Mouse (Mus musculus): Measurements from ENCODE around the gene Ehmt2. TPM values are rescaled to one million over a fixed set of nuclear protein-coding genes. Genes with fewer than 3 reads are reported as not detected.
"Not testable (repeated sequence)": the region's sequence is repeated elsewhere in the genome, so short reads cannot be mapped to it uniquely, and the experiment has no call there.

The Ehmt2 gene
- polyA plus RNA-seq, 1 experiment from 2014 or later: 62.5 TPM

- no peaks in the 10 kb centered on the region for H3K4me1 ChIP-seq (ENCODE audit: control insufficient read depth, insufficient read depth, low read length)
- ATAC-seq (0 out of 2 replicates have a peak, but pooled peaks have one; percentile 20), DNase-seq (ENCODE audit: low spot score) (no peak)
- H3K9ac ChIP-seq (ENCODE audit: low read length): peak overlapping the region; percentile 4; the same call in 1 of the 2 replicates
- H3K27ac ChIP-seq (ENCODE audit: low read depth, low read length): no peak overlapping the region; the same call in 1 of the 2 replicates
- WGBS: 5% methylated on average over 15 of the region's 15 CpGs
- H3K9me3 ChIP-seq (replicated peaks; ENCODE audit: control insufficient read depth, low read length): no peaks in the 10 kb centered on the region
- peak overlapping the region; percentile 34 for H3K4me2 ChIP-seq (ENCODE audit: low read length)
- no peaks in the 10 kb centered on the region for H3K27me3 ChIP-seq (replicated peaks; ENCODE audit: control insufficient read depth, insufficient read depth, low read length)
- no peaks in the 10 kb centered on the region for H3K36me3 ChIP-seq (ENCODE audit: control insufficient read depth, insufficient read depth, low read length)
- peak overlapping the region; percentile 7; the same call in 1 of the 2 replicates for H3K4me3 ChIP-seq (ENCODE audit: low read depth, low read length)
Measured at GRCm38 (mm10) chr17:34941344-34942041, 43.2 kb downstream of the Ehmt2 start.

- no peak overlapping the region for H3K27ac ChIP-seq (ENCODE audit: low read depth, low read length)
- no peak overlapping the region for H3K9ac ChIP-seq (ENCODE audit: low read length)
- DNase-seq (ENCODE audit: low spot score) (no peak), ATAC-seq (no peak)
- H3K4me2 ChIP-seq (ENCODE audit: low read length): no peak overlapping the region
- no peaks in the 10 kb centered on the region for H3K4me1 ChIP-seq (ENCODE audit: control insufficient read depth, insufficient read depth, low read length)
- no peaks in the 10 kb centered on the region for H3K9me3 ChIP-seq (replicated peaks; ENCODE audit: control insufficient read depth, low read length)
- H3K36me3 ChIP-seq (ENCODE audit: control insufficient read depth, insufficient read depth, low read length): peaks cover 5% of the 10 kb centered on the region; the same call in 1 of the 2 replicates
- no peaks in the 10 kb centered on the region for H3K27me3 ChIP-seq (replicated peaks; ENCODE audit: control insufficient read depth, insufficient read depth, low read length)
- no peak overlapping the region for H3K4me3 ChIP-seq (ENCODE audit: low read depth, low read length)
- WGBS: 81% methylated on average over 4 of the region's 4 CpGs
Measured at GRCm38 (mm10) chr17:34943128-34943815, 45.0 kb downstream of the Ehmt2 start.

GRCm38 (mm10) chr17:34944362-34944761 lies 46.1 kb downstream of the Ehmt2 start:
- ATAC-seq (no peak), DNase-seq (ENCODE audit: low spot score) (no peak)
- Histone ChIP-seq H3K36me3 (ENCODE audit: control insufficient read depth, insufficient read depth, low read length) (peaks cover 13% of the 10 kb centered on the region; the same call in 1 of the 2 replicates), H3K4me2 (ENCODE audit: low read length) (no peak overlapping the region), H3K4me1 (ENCODE audit: control insufficient read depth, insufficient read depth, low read length) (no peaks in the 10 kb centered on the region), H3K27ac (ENCODE audit: low read depth, low read length) (no peak overlapping the region), H3K9me3 (replicated peaks; ENCODE audit: control insufficient read depth, low read length) (no peaks in the 10 kb centered on the region), H3K9ac (ENCODE audit: low read length) (no peak overlapping the region), H3K4me3 (ENCODE audit: low read depth, low read length) (no peak overlapping the region), H3K27me3 (replicated peaks; ENCODE audit: control insufficient read depth, insufficient read depth, low read length) (no peaks in the 10 kb centered on the region)

GRCm38 (mm10) chr17:34946486-34947140 lies 48.3 kb downstream of the Ehmt2 start:
- 82% methylated on average over 5 of the region's 5 CpGs for WGBS
- no peak for ATAC-seq
- Histone ChIP-seq H3K4me3 (ENCODE audit: low read depth, low read length) (no peak overlapping the region), H3K27me3 (replicated peaks; ENCODE audit: control insufficient read depth, insufficient read depth, low read length) (no peaks in the 10 kb centered on the region), H3K4me1 (ENCODE audit: control insufficient read depth, insufficient read depth, low read length) (peaks cover 9% of the 10 kb centered on the region), H3K9ac (ENCODE audit: low read length) (no peak overlapping the region), H3K27ac (ENCODE audit: low read depth, low read length) (no peak overlapping the region), H3K4me2 (ENCODE audit: low read length) (no peak overlapping the region), H3K9me3 (replicated peaks; ENCODE audit: control insufficient read depth, low read length) (no peaks in the 10 kb centered on the region), H3K36me3 (ENCODE audit: control insufficient read depth, insufficient read depth, low read length) (peaks cover 34% of the 10 kb centered on the region)
- no peak for DNase-seq (ENCODE audit: low spot score)

GRCm38 (mm10) chr17:34947606-34948005 lies 49.3 kb downstream of the Ehmt2 start:
- WGBS: 26% methylated on average over 8 of the region's 8 CpGs
- Histone ChIP-seq H3K9me3 (replicated peaks; ENCODE audit: control insufficient read depth, low read length) (no peaks in the 10 kb centered on the region), H3K9ac (ENCODE audit: low read length) (no peak overlapping the region), H3K27me3 (replicated peaks; ENCODE audit: control insufficient read depth, insufficient read depth, low read length) (no peaks in the 10 kb centered on the region), H3K27ac (ENCODE audit: low read depth, low read length) (no peak overlapping the region), H3K4me1 (ENCODE audit: control insufficient read depth, insufficient read depth, low read length) (peaks cover 9% of the 10 kb centered on the region), H3K36me3 (ENCODE audit: control insufficient read depth, insufficient read depth, low read length) (peaks cover 34% of the 10 kb centered on the region), H3K4me2 (ENCODE audit: low read length) (no peak overlapping the region), H3K4me3 (ENCODE audit: low read depth, low read length) (no peak overlapping the region)
- DNase-seq (ENCODE audit: low spot score): peak; percentile 39
- ATAC-seq: no peak

GRCm38 (mm10) chr17:34948721-34949552 lies 50.7 kb downstream of the Ehmt2 start:
- not testable (repeated sequence) for H3K9ac ChIP-seq (ENCODE audit: low read length); ATAC-seq; DNase-seq (ENCODE audit: low spot score); H3K4me1 ChIP-seq (ENCODE audit: control insufficient read depth, insufficient read depth, low read length); H3K27ac ChIP-seq (ENCODE audit: low read depth, low read length); H3K4me3 ChIP-seq (ENCODE audit: low read depth, low read length); H3K27me3 ChIP-seq (replicated peaks; ENCODE audit: control insufficient read depth, insufficient read depth, low read length); H3K9me3 ChIP-seq (replicated peaks; ENCODE audit: control insufficient read depth, low read length); H3K4me2 ChIP-seq (ENCODE audit: low read length)
- 47% methylated on average over 9 of the region's 9 CpGs for WGBS
- H3K36me3 ChIP-seq (ENCODE audit: control insufficient read depth, insufficient read depth, low read length): peaks cover 34% of the 10 kb centered on the region

GRCm38 (mm10) chr17:34949553-34949969 lies 51.3 kb downstream of the Ehmt2 start:
- H3K36me3 ChIP-seq (ENCODE audit: control insufficient read depth, insufficient read depth, low read length): peaks cover 34% of the 10 kb centered on the region
- DNase-seq (ENCODE audit: low spot score): no peak
- no peak overlapping the region for H3K27ac ChIP-seq (ENCODE audit: low read depth, low read length)
- H3K9ac ChIP-seq (ENCODE audit: low read length): no peak overlapping the region
- peaks cover 9% of the 10 kb centered on the region for H3K4me1 ChIP-seq (ENCODE audit: control insufficient read depth, insufficient read depth, low read length)
- 30% methylated on average over 4 of the region's 4 CpGs for WGBS
- no peak for ATAC-seq
- H3K9me3 ChIP-seq (replicated peaks; ENCODE audit: control insufficient read depth, low read length): no peaks in the 10 kb centered on the region
- H3K4me3 ChIP-seq (ENCODE audit: low read depth, low read length): no peak overlapping the region
- no peak overlapping the region; the same call in 1 of the 2 replicates for H3K4me2 ChIP-seq (ENCODE audit: low read length)
- no peaks in the 10 kb centered on the region for H3K27me3 ChIP-seq (replicated peaks; ENCODE audit: control insufficient read depth, insufficient read depth, low read length)
